Mouse (Mus musculus): Measurements from ENCODE around the gene Rflnb. TPM values are rescaled to one million over a fixed set of nuclear protein-coding genes. Genes with fewer than 3 reads are reported as not detected.

Gene Rflnb
- polyA plus RNA-seq, 1 experiment = 35.4 TPM

DNA sequence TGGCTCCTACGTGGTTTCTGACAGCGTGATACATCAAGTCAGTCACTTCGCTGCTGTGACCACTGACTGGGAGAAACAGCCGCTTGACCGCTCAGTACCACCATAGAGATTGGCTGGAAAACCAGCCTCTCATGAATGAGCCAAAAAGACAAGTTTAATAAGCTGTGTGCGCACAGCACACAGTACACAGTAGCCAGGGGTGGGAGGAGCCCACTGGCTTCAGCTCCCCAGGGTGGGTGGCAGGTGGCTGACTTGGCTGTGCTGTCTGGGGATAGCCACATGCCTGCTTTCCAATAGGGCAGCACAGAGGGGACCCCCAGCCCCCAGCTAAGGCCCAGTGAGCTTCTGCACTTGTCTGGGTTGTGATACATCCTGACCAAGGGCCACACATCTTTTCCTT lies 16.9 kb upstream of the Rflnb start:
- Histone ChIP-seq H3K4me1 (ENCODE audit: control insufficient read depth, insufficient read depth, insufficient read length, low read length) (peaks cover 31% of the 10 kb centered on the region), H3K27ac (replicated peaks; ENCODE audit: low read depth, low read length) (peak overlapping the region; percentile 73)

DNA sequence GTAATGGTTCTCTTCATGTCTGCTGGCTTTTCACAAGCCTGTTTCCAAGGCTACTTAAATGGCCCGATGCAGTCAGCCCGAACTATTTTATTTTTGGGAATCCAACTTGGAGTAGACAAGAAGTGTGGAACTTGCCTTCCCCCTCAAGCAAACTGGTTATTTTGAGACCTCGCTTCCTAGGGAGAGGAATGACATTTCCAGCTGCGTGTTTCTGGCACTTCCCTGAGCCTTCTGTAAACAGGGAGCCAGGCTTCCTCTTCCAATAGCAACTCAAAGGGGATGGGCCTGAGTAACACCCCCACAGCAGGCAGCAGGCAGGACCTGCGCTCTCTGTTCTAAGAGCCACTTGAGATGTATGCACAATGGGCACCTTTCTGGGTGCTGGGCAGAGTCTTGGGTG lies 15.3 kb upstream of the Rflnb start:
- no peak overlapping the region for H3K4me3 ChIP-seq (ENCODE audit: insufficient read depth, low read depth, low read length)
- H3K4me1 ChIP-seq (ENCODE audit: control insufficient read depth, insufficient read depth, insufficient read length, low read length) = peaks cover 34% of the 10 kb centered on the region
- peak overlapping the region; percentile 86 for H3K27ac ChIP-seq (replicated peaks; ENCODE audit: low read depth, low read length)

More for the DNA sequence above, 16.9 kb upstream of the Rflnb start:
- H3K4me3 ChIP-seq (ENCODE audit: insufficient read depth, low read depth, low read length) = no peak overlapping the region

DNA sequence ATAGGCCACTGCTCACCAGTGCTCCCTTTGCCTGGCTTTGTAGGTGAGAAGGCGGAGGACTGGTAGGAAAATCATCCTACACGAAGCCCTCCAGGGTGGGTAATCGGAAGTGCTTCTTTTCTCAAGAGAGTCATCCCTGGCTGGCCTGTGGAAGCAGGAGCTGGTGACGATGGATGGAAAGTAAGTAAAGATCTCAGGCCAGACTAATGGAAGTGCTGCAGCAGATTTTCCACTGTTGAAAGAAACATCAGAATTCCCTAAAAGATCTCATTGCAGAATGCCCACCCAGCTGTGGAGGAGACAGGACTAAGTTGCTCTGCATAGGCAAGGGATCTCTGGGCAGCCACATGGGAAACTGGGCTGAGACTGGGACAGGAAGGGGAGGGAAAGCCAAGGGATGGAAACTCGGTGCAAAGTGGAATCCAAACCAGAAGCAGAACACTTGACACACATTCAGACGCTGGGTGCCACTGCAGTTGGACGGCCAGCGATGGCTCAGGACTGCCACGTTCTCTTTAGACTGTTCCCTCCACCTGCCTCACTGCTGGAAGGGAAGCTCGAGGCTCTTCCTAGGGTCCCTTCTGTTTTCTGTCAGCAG lies 14.6 kb upstream of the Rflnb start:
- Histone ChIP-seq H3K4me1 (ENCODE audit: control insufficient read depth, insufficient read depth, insufficient read length, low read length) (peaks cover 38% of the 10 kb centered on the region), H3K4me3 (ENCODE audit: insufficient read depth, low read depth, low read length) (no peak overlapping the region), H3K27ac (replicated peaks; ENCODE audit: low read depth, low read length) (peak overlapping the region; percentile 86)

DNA sequence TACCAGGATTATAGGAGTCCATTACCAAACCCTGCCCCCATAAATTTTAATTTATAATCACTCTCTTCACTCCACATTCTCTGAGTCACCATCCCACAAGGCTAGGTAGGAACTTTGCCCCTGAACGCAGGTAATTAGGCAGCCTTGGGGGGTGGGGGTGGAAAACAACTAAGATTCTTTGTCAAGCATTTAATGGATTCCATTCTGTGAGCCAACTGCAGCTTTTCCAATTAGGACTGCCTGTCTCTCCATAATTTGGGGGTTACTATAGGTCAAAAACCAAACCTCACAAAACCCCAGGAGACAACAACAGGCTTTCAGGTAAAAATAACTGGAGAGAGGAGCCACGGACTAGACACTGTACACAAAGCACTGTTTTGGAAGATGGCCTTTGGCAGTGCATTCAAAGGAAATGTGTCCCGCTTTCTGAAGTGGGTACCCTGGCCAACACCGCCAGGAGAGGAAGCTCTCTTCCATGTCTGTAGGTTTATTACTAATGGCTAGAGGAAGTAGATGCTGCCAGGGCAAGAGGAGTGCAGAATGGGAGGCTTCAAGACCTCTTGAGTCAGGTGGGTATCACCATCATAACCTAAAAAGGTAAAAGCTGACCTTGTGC lies 13.3 kb upstream of the Rflnb start:
- Histone ChIP-seq H3K27ac (replicated peaks; ENCODE audit: low read depth, low read length) (peak overlapping the region; percentile 86), H3K4me1 (ENCODE audit: control insufficient read depth, insufficient read depth, insufficient read length, low read length) (peaks cover 45% of the 10 kb centered on the region), H3K4me3 (ENCODE audit: insufficient read depth, low read depth, low read length) (no peak overlapping the region)

DNA sequence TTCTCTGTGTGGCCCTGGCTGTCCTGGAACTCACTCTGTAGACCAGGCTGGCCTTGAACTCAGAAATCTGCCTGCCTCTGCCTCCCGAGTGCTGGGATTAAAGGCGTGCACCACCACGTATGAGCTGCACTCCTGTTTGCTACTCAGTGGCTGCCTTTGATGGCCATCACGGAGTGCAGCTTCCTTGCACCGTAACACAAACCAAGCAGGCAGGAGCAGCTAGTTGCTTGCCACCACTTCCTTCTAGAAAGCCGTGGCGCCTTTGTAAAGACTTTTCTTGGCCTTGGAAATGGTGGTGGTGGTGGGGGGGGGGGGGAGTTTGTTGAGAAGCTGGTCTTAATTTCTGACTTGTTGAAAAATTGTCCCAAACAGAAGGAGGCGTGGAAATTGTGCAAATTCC lies 12.5 kb upstream of the Rflnb start:
- Histone ChIP-seq H3K27ac (replicated peaks; ENCODE audit: low read depth, low read length) (peak overlapping the region; percentile 86), H3K4me1 (ENCODE audit: control insufficient read depth, insufficient read depth, insufficient read length, low read length) (peaks cover 49% of the 10 kb centered on the region), H3K4me3 (ENCODE audit: insufficient read depth, low read depth, low read length) (no peak overlapping the region)

DNA sequence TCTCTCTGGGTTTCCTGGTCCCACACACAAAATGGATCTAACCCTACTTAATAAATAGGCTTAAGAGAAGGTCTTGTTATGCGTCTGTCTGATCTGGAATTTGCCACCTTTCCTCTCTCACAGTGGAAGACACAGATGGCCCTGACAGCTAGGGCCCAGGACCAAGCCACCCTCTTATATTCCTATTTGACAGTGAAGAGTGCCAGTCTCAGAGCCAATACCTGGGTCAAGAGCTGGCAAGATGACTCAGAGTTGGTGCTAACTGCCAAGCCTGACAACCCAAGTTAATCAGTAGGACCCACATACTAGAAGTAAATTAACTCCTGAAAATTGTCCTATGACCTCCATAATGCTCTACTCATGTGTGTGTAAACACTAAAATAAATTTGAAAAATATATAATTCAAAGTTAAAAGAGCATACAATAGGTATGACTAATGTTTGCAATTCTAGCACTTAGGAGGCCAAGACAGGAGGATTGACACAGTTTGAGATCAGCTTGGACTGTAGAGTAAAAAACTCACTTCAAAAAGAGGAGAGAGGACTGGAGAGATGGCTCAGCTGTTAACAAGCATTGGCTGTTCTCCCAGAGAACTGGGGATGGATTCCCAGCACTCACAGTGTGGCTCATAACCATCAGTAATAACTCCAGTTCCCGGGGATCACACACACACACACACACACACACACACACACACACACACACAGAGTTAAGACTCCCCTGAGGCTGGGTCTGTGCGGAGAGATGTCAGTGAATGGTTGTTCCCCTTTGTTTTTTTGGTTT lies 11.9 kb upstream of the Rflnb start:
- H3K27ac ChIP-seq (replicated peaks; ENCODE audit: low read depth, low read length) = peak overlapping the region; percentile 73
- no peak overlapping the region for H3K4me3 ChIP-seq (ENCODE audit: insufficient read depth, low read depth, low read length)
- peaks cover 47% of the 10 kb centered on the region for H3K4me1 ChIP-seq (ENCODE audit: control insufficient read depth, insufficient read depth, insufficient read length, low read length)

DNA sequence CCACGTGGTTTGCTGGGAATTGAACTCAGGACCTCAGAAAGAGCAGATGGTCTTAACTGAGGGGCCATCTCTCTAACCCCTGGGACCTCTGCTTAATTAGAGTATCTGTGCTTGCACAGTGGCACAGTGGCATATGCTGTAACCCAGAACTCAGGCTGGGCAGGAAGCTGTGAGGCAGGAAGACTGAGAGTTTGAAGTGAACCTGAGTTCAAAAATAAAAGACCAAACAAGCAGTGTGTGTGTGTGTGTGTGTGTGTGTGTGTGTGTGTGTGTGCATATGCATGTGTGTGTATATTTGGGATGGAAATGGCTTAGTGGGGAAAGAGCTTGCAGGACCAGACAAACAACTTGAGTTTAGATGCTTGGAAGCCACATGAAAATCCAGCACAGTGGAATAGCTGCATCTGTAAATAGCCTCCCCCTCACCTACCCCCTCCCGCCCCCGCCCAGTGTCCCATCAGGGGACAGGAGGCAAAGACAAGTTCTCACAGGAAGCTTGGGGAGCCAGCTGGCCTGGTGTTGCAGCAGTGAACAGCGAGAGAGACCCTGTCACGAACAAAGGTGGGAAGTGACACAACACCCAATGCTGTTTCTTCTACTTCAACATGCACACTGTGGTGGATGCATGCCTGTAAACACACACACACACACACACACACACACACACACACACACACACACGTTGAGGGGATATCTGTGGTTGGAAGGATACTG lies 10.2 kb upstream of the Rflnb start:
- H3K27ac ChIP-seq (replicated peaks; ENCODE audit: low read depth, low read length) = peak overlapping the region; percentile 88
- H3K4me1 ChIP-seq (ENCODE audit: control insufficient read depth, insufficient read depth, insufficient read length, low read length) = peaks cover 47% of the 10 kb centered on the region
- H3K4me3 ChIP-seq (ENCODE audit: insufficient read depth, low read depth, low read length) = no peak overlapping the region

DNA sequence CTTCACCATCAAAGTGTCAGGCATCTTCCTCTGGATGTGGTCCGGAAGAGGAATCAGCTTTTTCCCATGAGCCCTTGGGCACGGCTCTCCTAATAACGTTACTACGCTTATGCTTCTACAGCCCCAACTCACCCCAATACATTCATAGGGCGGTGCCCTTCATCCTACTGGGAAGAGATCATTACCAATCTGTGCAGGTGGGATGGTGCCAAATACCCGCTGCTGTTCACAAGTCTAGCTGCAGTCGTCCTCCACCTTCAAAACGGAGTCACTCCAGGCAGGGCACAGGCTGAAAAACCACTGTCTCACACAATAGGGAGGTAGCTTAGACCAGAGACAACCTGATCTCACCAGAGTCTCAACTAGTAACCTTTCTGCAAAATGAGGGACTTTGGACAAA lies 7.6 kb upstream of the Rflnb start:
- no peak overlapping the region for H3K4me3 ChIP-seq (ENCODE audit: insufficient read depth, low read depth, low read length)
- H3K27ac ChIP-seq (replicated peaks; ENCODE audit: low read depth, low read length) = peak overlapping the region; percentile 80
- H3K4me1 ChIP-seq (ENCODE audit: control insufficient read depth, insufficient read depth, insufficient read length, low read length) = peaks cover 40% of the 10 kb centered on the region

DNA sequence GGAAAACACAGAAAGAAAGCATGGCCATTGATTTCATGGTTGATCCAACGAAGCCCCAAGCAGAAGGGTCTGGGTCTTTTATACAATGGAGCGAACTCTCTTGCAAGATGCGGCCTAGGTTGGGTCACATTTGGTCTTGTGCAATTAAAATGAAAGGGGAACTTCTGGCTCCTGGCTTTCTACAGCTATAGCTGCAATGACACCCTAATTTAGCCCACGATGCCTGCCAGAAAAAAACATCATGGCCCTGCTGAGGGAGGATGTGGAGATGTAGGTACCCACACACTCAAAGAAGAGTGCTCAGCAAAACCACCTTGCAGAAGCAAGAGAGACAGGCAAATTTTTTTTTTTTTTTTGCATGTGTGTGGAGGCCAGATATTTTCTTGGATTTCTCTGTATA lies 6.3 kb upstream of the Rflnb start:
- Histone ChIP-seq H3K27ac (replicated peaks; ENCODE audit: low read depth, low read length) (no peak overlapping the region), H3K4me1 (ENCODE audit: control insufficient read depth, insufficient read depth, insufficient read length, low read length) (peaks cover 39% of the 10 kb centered on the region), H3K4me3 (ENCODE audit: insufficient read depth, low read depth, low read length) (no peak overlapping the region)

DNA sequence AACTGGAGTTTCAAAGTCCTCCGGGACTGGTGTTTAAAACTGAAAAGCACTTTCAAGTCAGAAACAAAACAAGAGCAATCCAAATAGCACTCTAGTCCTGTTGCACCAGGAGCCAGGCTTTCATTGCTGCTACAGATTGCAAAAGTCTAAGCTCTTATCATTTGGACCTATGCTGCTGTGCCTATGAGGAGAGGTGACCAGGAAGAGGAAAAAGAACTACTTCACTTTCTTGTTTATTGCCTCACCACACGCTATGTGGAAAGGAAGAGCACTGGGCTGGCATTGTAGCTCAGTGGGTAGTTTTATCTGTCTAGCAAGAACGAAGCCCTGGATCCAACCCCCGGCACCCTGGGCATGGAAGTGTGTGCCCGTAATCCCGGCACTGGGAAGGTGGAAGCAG lies 5.8 kb upstream of the Rflnb start:
- Histone ChIP-seq H3K4me3 (ENCODE audit: insufficient read depth, low read depth, low read length) (no peak overlapping the region), H3K4me1 (ENCODE audit: control insufficient read depth, insufficient read depth, insufficient read length, low read length) (peaks cover 39% of the 10 kb centered on the region), H3K27ac (replicated peaks; ENCODE audit: low read depth, low read length) (no peak overlapping the region)

DNA sequence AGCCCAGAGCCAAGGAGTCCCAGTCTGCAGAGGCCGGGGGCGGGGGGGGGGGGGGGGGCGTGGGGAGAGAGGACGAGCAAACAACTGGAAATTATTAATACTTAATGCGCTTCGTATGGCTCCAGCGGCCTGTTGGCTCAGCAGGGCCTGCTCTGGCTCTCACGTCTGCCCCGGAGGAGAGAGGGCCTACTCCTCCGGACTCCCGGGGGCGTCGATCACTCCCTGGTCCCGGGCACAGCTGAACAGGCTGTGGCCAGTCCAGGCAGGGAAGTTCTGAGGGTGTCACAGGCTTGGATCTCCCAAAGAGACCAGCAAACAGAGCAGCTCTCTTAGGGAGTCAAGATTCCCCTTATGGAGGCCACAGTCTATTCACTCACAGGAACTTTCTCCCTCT lies 487 bp upstream of the Rflnb start:
- Histone ChIP-seq H3K27ac (replicated peaks; ENCODE audit: low read depth, low read length) (peak overlapping the region; percentile 92), H3K4me3 (ENCODE audit: insufficient read depth, low read depth, low read length) (peak overlapping the region; percentile 45), H3K4me1 (ENCODE audit: control insufficient read depth, insufficient read depth, insufficient read length, low read length) (peaks cover 20% of the 10 kb centered on the region)

DNA sequence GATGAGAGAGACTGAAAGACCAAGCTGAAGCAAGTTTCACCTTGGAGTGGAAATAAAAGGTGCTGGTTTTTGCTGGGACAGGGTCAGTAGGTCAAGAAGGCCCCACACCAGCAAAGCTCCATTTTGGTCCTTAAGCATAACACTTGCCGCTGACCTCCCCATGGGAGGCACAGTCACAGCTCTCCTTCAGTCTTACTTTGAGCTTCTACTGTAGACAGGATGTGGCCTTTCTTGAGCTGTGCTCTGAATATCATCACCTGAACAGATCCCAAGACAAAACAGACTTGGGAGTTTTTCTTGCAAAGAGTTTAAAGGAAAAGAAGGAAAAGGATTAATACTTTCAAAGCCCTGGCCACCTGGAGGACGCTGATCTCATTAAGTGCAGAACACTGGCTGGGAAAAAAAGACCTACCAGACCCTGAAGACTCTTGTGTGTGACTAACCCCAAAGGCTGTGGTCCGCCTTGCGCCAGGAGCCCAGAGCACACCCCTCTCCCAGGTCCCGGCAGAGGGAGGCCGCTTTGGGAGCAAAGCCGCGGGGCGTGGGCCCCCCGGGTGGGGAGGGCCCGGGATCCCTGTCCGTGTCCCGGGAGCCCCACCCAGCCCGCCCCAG lies 949 bp downstream of the Rflnb start:
- peak overlapping the region; percentile 96 for H3K4me3 ChIP-seq (ENCODE audit: insufficient read depth, low read depth, low read length)
- H3K4me1 ChIP-seq (ENCODE audit: control insufficient read depth, insufficient read depth, insufficient read length, low read length) = peaks cover 22% of the 10 kb centered on the region
- peak overlapping the region; percentile 85 for H3K27ac ChIP-seq (replicated peaks; ENCODE audit: low read depth, low read length)

DNA sequence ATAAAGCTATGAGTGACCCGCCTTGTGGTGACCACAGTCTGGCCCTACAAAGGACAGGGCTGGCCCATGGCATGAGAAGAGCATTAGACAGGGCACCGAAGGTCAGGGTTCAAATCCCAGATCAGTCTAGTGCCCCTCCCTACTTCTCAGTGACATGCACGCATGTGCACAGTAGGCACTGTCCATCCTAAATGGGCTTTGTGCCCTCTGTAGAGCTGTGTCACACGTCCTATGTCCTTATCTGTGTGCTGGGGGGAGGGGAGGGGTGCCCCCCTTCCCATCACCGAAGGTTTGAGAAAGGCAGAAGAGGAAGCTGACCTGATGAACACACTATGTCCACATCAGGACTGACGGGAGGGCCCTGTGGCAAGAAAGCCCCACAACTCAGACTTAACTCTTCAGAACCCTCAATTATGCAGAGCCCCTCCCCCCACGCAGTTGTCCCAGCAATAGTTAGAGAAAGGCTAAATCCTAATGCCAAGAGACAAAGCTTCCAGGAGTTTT lies 2.5 kb downstream of the Rflnb start:
- peak overlapping the region; percentile 85 for H3K27ac ChIP-seq (replicated peaks; ENCODE audit: low read depth, low read length)
- peaks cover 15% of the 10 kb centered on the region for H3K4me1 ChIP-seq (ENCODE audit: control insufficient read depth, insufficient read depth, insufficient read length, low read length)
- H3K4me3 ChIP-seq (ENCODE audit: insufficient read depth, low read depth, low read length) = peak overlapping the region; percentile 96

DNA sequence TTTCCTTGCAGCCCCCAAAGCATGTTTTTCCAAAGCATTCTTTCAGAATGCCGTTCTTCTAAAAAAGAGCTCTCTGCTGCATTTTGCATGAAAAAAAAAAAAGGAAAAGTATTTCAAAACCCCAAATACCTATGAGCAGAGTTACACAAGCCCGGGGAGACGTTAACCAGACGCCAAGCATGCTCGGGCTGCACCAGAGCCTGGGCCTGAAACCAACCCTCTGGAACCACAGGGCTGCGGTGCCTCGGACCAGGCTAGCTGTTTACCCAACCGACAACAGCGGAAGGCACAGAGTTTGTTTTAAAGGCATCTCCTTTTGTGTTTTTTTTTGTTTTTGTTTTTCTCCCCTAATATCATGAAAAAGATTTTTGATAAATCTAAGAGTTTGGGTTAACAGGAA lies 6.7 kb downstream of the Rflnb start:
- no peak overlapping the region for H3K27ac ChIP-seq (replicated peaks; ENCODE audit: low read depth, low read length)
- H3K4me1 ChIP-seq (ENCODE audit: control insufficient read depth, insufficient read depth, insufficient read length, low read length) = peaks cover 11% of the 10 kb centered on the region; the same call in 1 of the 2 replicates
- H3K4me3 ChIP-seq (ENCODE audit: insufficient read depth, low read depth, low read length) = no peak overlapping the region

DNA sequence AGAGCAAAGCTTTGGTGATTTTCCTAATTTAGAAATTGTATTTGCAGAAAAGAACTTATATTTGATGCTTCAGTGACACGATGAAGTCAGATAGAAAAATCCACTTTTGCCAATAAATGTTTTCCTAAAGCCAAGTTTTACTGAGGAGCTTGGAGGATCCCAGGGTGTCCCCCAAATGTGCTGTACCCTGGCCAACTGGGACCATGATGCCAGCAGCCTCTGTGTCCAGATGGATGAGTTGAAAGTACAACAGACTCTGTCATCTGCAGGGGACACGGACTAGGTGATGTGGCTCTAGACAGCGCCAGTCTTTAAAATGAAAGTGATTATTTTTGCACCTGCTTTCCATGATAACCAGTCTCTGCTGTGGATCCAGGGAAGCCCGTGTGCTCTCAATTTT lies 7.7 kb downstream of the Rflnb start:
- Histone ChIP-seq H3K27ac (replicated peaks; ENCODE audit: low read depth, low read length) (no peak overlapping the region), H3K4me3 (ENCODE audit: insufficient read depth, low read depth, low read length) (no peak overlapping the region), H3K4me1 (ENCODE audit: control insufficient read depth, insufficient read depth, insufficient read length, low read length) (peaks cover 11% of the 10 kb centered on the region; the same call in 1 of the 2 replicates)
